Mouse (Mus musculus): ENCODE results near the gene Tbc1d32. TPM values are rescaled to one million over a fixed set of nuclear protein-coding genes. Genes with fewer than 3 reads are reported as not detected.

The Tbc1d32 gene
- total and polyA plus RNA-seq, 2 experiments from 2014 or later = 1.7 to 2.3 TPM

- Histone ChIP-seq H3K4me2 (ENCODE audit: low read depth, low read length) (no peak overlapping the region), H3K36me3 (replicated peaks; ENCODE audit: control insufficient read depth, insufficient read depth, low read length) (no peaks in the 10 kb centered on the region), H3K9me3 (replicated peaks; ENCODE audit: control insufficient read depth, low read length) (no peaks in the 10 kb centered on the region), H3K9ac (replicated peaks; ENCODE audit: low read depth, low read length) (no peak overlapping the region), H3K27me3 (ENCODE audit: control insufficient read depth, insufficient read depth, low read length) (no peaks in the 10 kb centered on the region), H3K4me3 (ENCODE audit: low read depth, low read length) (no peak overlapping the region), H3K4me1 (ENCODE audit: control insufficient read depth, insufficient read depth) (no peaks in the 10 kb centered on the region), H3K27ac (ENCODE audit: low read depth) (no peak overlapping the region)
- ATAC-seq (ENCODE audit: insufficient read depth, low read depth) (no peak), DNase-seq (ENCODE audit: low spot score) (no peak)
- 93% methylated on average over 5 of the region's 5 CpGs for WGBS
- no peak for TF ChIP-seq CTCF (IDR thresholded peaks at IDR 0.05; ENCODE audit: low read depth)
- TF ChIP-seq EP300 (IDR thresholded peaks at IDR 0.05; ENCODE audit: low read depth) = no peak
These were observed 91.3 kb downstream of the Tbc1d32 start for GRCm38 (mm10) chr10:56137191-56137590.

- TF ChIP-seq EP300 (IDR thresholded peaks at IDR 0.05; ENCODE audit: low read depth) (no peak), CTCF (IDR thresholded peaks at IDR 0.05; ENCODE audit: low read depth) (no peak)
- Histone ChIP-seq H3K9ac (replicated peaks; ENCODE audit: low read depth, low read length) (no peak overlapping the region), H3K27me3 (ENCODE audit: control insufficient read depth, insufficient read depth, low read length) (no peaks in the 10 kb centered on the region), H3K27ac (ENCODE audit: low read depth) (no peak overlapping the region), H3K4me1 (ENCODE audit: control insufficient read depth, insufficient read depth) (no peaks in the 10 kb centered on the region), H3K4me2 (ENCODE audit: low read depth, low read length) (no peak overlapping the region), H3K36me3 (replicated peaks; ENCODE audit: control insufficient read depth, insufficient read depth, low read length) (no peaks in the 10 kb centered on the region), H3K9me3 (replicated peaks; ENCODE audit: control insufficient read depth, low read length) (no peaks in the 10 kb centered on the region), H3K4me3 (ENCODE audit: low read depth, low read length) (no peak overlapping the region)
- ATAC-seq (ENCODE audit: insufficient read depth, low read depth) (no peak), DNase-seq (ENCODE audit: low spot score) (no peak)
- WGBS = 68% methylated on average over 2 of the region's 2 CpGs
These were observed 98.8 kb downstream of the Tbc1d32 start for GRCm38 (mm10) chr10:56129642-56130041.

- 91% methylated on average over 1 of the region's 1 CpGs for WGBS
- Histone ChIP-seq H3K27ac (ENCODE audit: low read depth) (no peak overlapping the region), H3K4me3 (ENCODE audit: low read depth, low read length) (no peak overlapping the region), H3K9ac (replicated peaks; ENCODE audit: low read depth, low read length) (no peak overlapping the region), H3K27me3 (ENCODE audit: control insufficient read depth, insufficient read depth, low read length) (no peaks in the 10 kb centered on the region), H3K4me1 (ENCODE audit: control insufficient read depth, insufficient read depth) (no peaks in the 10 kb centered on the region), H3K9me3 (replicated peaks; ENCODE audit: control insufficient read depth, low read length) (no peaks in the 10 kb centered on the region), H3K4me2 (ENCODE audit: low read depth, low read length) (no peak overlapping the region), H3K36me3 (replicated peaks; ENCODE audit: control insufficient read depth, insufficient read depth, low read length) (no peaks in the 10 kb centered on the region)
- ATAC-seq (ENCODE audit: insufficient read depth, low read depth) (no peak), DNase-seq (ENCODE audit: low spot score) (no peak)
- TF ChIP-seq EP300 (IDR thresholded peaks at IDR 0.05; ENCODE audit: low read depth) = no peak
- no peak for TF ChIP-seq CTCF (IDR thresholded peaks at IDR 0.05; ENCODE audit: low read depth)
These were observed 101.5 kb downstream of the Tbc1d32 start for GRCm38 (mm10) chr10:56126972-56127371.

GRCm38 (mm10) chr10:56115636-56116180 is 112.8 kb downstream of the Tbc1d32 start:
- H3K9me3 ChIP-seq (replicated peaks; ENCODE audit: control insufficient read depth, low read length) = no peaks in the 10 kb centered on the region
- H3K4me1 ChIP-seq (ENCODE audit: control insufficient read depth, insufficient read depth) = 0 out of 2 replicates have a peak, but pooled peaks cover 6% of the 10 kb centered on the region
- TF ChIP-seq CTCF (IDR thresholded peaks at IDR 0.05; ENCODE audit: low read depth) = no peak
- TF ChIP-seq EP300 (IDR thresholded peaks at IDR 0.05; ENCODE audit: low read depth) = no peak
- peak overlapping the region; percentile 68 for H3K4me3 ChIP-seq (ENCODE audit: low read depth, low read length)
- H3K4me2 ChIP-seq (ENCODE audit: low read depth, low read length) = peak overlapping the region; percentile 85
- no peaks in the 10 kb centered on the region for H3K27me3 ChIP-seq (ENCODE audit: control insufficient read depth, insufficient read depth, low read length)
- H3K27ac ChIP-seq (ENCODE audit: low read depth) = peak overlapping the region; percentile 40; the same call in 1 of the 2 replicates
- WGBS = 35% methylated on average over 18 of the region's 27 CpGs
- H3K9ac ChIP-seq (replicated peaks; ENCODE audit: low read depth, low read length) = peak overlapping the region; percentile 65
- DNase-seq (ENCODE audit: low spot score) = no peak
- peak; percentile 54 for ATAC-seq (ENCODE audit: insufficient read depth, low read depth)
- H3K36me3 ChIP-seq (replicated peaks; ENCODE audit: control insufficient read depth, insufficient read depth, low read length) = no peaks in the 10 kb centered on the region

DNA sequence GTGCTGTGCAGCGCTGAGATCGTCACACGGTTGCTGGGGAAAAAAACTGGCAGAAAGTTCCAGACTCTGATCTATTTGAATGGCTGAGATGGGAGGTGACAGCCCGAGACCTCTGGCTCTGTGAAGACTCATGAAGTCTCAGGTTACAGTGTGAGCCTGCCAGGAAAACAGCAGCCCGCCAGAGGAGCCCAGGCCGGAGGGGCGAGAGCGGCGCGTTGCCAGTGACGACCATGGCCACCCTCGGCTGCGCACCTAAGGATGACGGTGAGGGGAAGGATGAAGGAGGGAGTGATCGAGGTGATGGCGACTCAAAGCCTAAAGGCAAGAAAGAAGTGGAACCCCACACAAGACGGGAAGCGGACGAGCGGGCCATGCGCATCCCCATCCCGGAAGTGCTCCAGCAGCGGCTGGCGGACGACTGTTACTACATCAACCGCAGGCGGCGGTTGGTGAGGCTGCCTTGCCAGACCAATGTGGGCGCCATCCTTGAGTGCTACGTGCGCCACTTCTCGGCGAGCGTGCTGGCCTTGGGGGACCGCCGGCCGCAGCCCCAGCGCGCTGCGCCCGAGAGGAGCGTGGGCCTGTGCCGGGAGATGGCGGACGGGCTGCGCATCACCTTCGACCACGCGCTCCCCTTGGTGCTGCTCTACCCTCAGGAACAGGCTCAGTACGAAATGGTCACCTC is 113.4 kb downstream of the Tbc1d32 start:
- TF ChIP-seq CTCF (IDR thresholded peaks at IDR 0.05; ENCODE audit: low read depth) (no peak), EP300 (IDR thresholded peaks at IDR 0.05; ENCODE audit: low read depth) (no peak)
- H3K9me3 ChIP-seq (replicated peaks; ENCODE audit: control insufficient read depth, low read length) = no peaks in the 10 kb centered on the region
- no peaks in the 10 kb centered on the region for H3K36me3 ChIP-seq (replicated peaks; ENCODE audit: control insufficient read depth, insufficient read depth, low read length)
- peak overlapping the region; percentile 65 for H3K9ac ChIP-seq (replicated peaks; ENCODE audit: low read depth, low read length)
- H3K4me3 ChIP-seq (ENCODE audit: low read depth, low read length) = peak overlapping the region; percentile 68
- 0 out of 2 replicates have a peak, but pooled peaks cover 6% of the 10 kb centered on the region for H3K4me1 ChIP-seq (ENCODE audit: control insufficient read depth, insufficient read depth)
- 1% methylated on average over 50 of the region's 50 CpGs for whole genome bisulfite sequencing
- peak overlapping the region; percentile 40 for H3K27ac ChIP-seq (ENCODE audit: low read depth)
- peak; percentile 51 for DNase-seq (ENCODE audit: low spot score)
- H3K27me3 ChIP-seq (ENCODE audit: control insufficient read depth, insufficient read depth, low read length) = no peaks in the 10 kb centered on the region
- H3K4me2 ChIP-seq (ENCODE audit: low read depth, low read length) = peak overlapping the region; percentile 85
- peak; percentile 84 for ATAC-seq (ENCODE audit: insufficient read depth, low read depth)
